Comparison of ENCODE assay signal across 8 mouse cellular contexts in the genomic region with DNA sequence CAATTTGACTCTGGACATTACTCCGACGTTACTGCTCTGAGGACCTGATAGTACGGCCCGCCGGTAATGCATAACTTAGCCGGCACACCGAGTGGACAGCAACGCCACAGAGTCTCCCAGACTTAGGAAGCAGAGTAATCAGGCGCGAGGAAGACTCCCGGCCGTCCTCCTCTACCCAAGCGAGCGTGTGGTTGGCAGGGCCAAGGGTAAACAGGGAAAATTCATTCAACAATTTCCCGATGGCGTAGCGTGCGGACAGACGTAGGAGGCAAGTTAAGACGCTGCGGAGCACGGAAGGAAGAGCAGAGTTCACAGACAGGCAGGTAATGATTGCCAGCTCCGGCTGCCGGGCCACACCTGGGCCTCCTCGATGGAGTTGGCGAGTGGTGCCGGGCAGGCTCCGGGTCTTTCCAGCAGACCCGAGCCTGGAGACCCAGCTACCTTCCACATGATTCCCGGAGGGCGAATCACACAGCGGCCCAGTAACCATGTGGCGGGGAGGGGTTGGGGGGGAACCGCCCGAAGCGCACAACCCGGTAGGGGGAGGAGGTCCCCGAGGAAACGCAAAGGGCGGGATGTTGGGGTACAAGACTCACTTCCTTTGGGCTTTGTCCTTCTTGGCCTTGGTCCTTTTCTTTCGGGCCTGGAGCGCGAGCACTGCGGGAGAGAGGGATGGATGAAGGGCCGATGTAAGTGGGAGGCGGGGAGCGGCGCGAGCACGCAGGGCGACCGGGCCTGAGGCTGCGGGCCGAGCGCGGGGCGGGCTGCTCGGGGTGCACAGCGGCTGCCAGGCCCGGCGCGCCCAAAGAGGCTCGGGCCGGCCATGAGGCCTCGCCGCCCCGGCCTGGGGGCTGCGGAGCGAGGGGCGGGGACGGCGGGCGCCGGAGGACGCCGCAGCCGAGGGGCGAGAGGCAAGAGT. TPM values are rescaled to one million over a fixed set of nuclear protein-coding genes. Genes with fewer than 3 reads are reported as not detected.
DNase-seq lines count a peak whose midpoint lies in the region; ATAC-seq lines count a peak whose summit lies in the region.

No protein-coding gene starts in this region.

- peak overlapping the region; percentile 83 for H3K27ac ChIP-seq in embryonic facial prominence, embryonic 14.5 days (replicated peaks; ENCODE audit: low read depth, low read length)
- peak overlapping the region; percentile 78 for H3K27ac ChIP-seq in heart, embryonic 11.5 days (ENCODE audit: low read depth, low read length)
- peak overlapping the region; percentile 93 for H3K27ac ChIP-seq in kidney, embryonic 15.5 days
- peak overlapping the region; percentile 83 for H3K27ac ChIP-seq in liver, embryonic 12.5 days
- peak overlapping the region; percentile 91 for H3K27ac ChIP-seq in stomach, embryonic 15.5 days

- peak; percentile 68 for DNase-seq in 3T3-L1 (ENCODE audit: low read depth, low spot score)
- peak; percentile 23 to 48 for DNase-seq in adrenal gland, adult 18-20 months (ENCODE audit: low spot score in 2 of 2)
- DNase-seq in embryonic facial prominence, embryonic 14.5 days (ENCODE audit: low spot score), result peak; percentile 75
- DNase-seq in naive thymus-derived CD4-positive, alpha-beta T cell, adult 2 months (ENCODE audit: low read depth), result peak; percentile 72

- H3K36me3 ChIP-seq in embryonic facial prominence, embryonic 14.5 days (ENCODE audit: control insufficient read depth, insufficient read depth, low read length), result peaks cover 17% of the 10 kb centered on the region
- H3K36me3 ChIP-seq in heart, embryonic 11.5 days (ENCODE audit: control insufficient read depth, insufficient read depth, low read length), result peaks cover 3% of the 10 kb centered on the region; the same call in 1 of the 2 replicates
- H3K36me3 ChIP-seq in kidney, embryonic 15.5 days, result peaks cover 24% of the 10 kb centered on the region
- peaks cover 24% of the 10 kb centered on the region for H3K36me3 ChIP-seq in liver, embryonic 12.5 days
- peaks cover 5% of the 10 kb centered on the region; the same call in 1 of the 2 replicates for H3K36me3 ChIP-seq in stomach, embryonic 15.5 days

- peak; percentile 77 for ATAC-seq in embryonic facial prominence, embryonic 14.5 days (ENCODE audit: low read depth)
- ATAC-seq in heart, embryonic 11.5 days (replicated peaks; ENCODE audit: insufficient number of reproducible peaks, low FRiP score, low TSS enrichment), result peak; percentile 74
- peak; percentile 80 for ATAC-seq in kidney, embryonic 15.5 days (replicated peaks; ENCODE audit: low FRiP score)
- ATAC-seq in liver, embryonic 12.5 days, result peak; percentile 65
- ATAC-seq in stomach, embryonic 15.5 days (ENCODE audit: insufficient read depth, low FRiP score, low read depth), result peak; percentile 72

- peak overlapping the region; percentile 99 for H3K4me3 ChIP-seq in embryonic facial prominence, embryonic 14.5 days (ENCODE audit: low read depth, low read length)
- peak overlapping the region; percentile 80 for H3K4me3 ChIP-seq in heart, embryonic 11.5 days (ENCODE audit: low read depth, low read length)
- peak overlapping the region; percentile 100 for H3K4me3 ChIP-seq in kidney, embryonic 15.5 days (replicated peaks)
- peak overlapping the region; percentile 94 for H3K4me3 ChIP-seq in liver, embryonic 12.5 days
- H3K4me3 ChIP-seq in stomach, embryonic 15.5 days (replicated peaks), result peak overlapping the region; percentile 99

- H3K9ac ChIP-seq in embryonic facial prominence, embryonic 14.5 days (ENCODE audit: low read depth, low read length), result peak overlapping the region; percentile 97
- H3K9ac ChIP-seq in heart, embryonic 11.5 days (ENCODE audit: low read depth, low read length), result peak overlapping the region; percentile 87
- H3K9ac ChIP-seq in kidney, embryonic 15.5 days, result peak overlapping the region; percentile 99
- H3K9ac ChIP-seq in liver, embryonic 12.5 days, result peak overlapping the region; percentile 94
- H3K9ac ChIP-seq in stomach, embryonic 15.5 days, result peak overlapping the region; percentile 95

- H3K4me1 ChIP-seq in embryonic facial prominence, embryonic 14.5 days (ENCODE audit: control insufficient read depth, insufficient read depth, low read length), result peaks cover 8% of the 10 kb centered on the region
- H3K4me1 ChIP-seq in heart, embryonic 11.5 days (ENCODE audit: control insufficient read depth, insufficient read depth, low read length), result peaks cover 11% of the 10 kb centered on the region
- peaks cover 31% of the 10 kb centered on the region for H3K4me1 ChIP-seq in kidney, embryonic 15.5 days
- H3K4me1 ChIP-seq in liver, embryonic 12.5 days, result peaks cover 52% of the 10 kb centered on the region
- H3K4me1 ChIP-seq in stomach, embryonic 15.5 days, result peaks cover 14% of the 10 kb centered on the region

- H3K27me3 ChIP-seq in embryonic facial prominence, embryonic 14.5 days (replicated peaks; ENCODE audit: control insufficient read depth, insufficient read depth, low read length), result no peaks in the 10 kb centered on the region
- H3K27me3 ChIP-seq in heart, embryonic 11.5 days (ENCODE audit: control insufficient read depth, insufficient read depth, low read length), result no peaks in the 10 kb centered on the region
- no peaks in the 10 kb centered on the region for H3K27me3 ChIP-seq in kidney, embryonic 15.5 days
- H3K27me3 ChIP-seq in liver, embryonic 12.5 days (replicated peaks), result 0 out of 2 replicates have a peak, but pooled peaks cover 2% of the 10 kb centered on the region
- no peaks in the 10 kb centered on the region for H3K27me3 ChIP-seq in stomach, embryonic 15.5 days (replicated peaks)

- under 1% methylated on average over 43 of the region's 78 CpGs for WGBS in embryonic facial prominence, embryonic 14.5 days
- under 1% methylated on average over 49 of the region's 78 CpGs for WGBS in heart, embryonic 11.5 days (ENCODE audit: insufficient replicate concordance)
- under 1% methylated on average over 77 of the region's 78 CpGs for WGBS in kidney, embryonic 15.5 days
- WGBS in liver, embryonic 12.5 days (ENCODE audit: insufficient replicate concordance), result under 1% methylated on average over 70 of the region's 78 CpGs
- under 1% methylated on average over 72 of the region's 78 CpGs for WGBS in stomach, embryonic 15.5 days

- H3K9me3 ChIP-seq in embryonic facial prominence, embryonic 14.5 days (ENCODE audit: control insufficient read depth, low read length), result no peaks in the 10 kb centered on the region
- H3K9me3 ChIP-seq in heart, embryonic 11.5 days (replicated peaks; ENCODE audit: control insufficient read depth, low read length), result no peaks in the 10 kb centered on the region
- no peaks in the 10 kb centered on the region for H3K9me3 ChIP-seq in kidney, embryonic 15.5 days (replicated peaks)
- H3K9me3 ChIP-seq in liver, embryonic 12.5 days (replicated peaks), result no peaks in the 10 kb centered on the region
- H3K9me3 ChIP-seq in stomach, embryonic 15.5 days, result no peaks in the 10 kb centered on the region

- peak overlapping the region; percentile 93 for H3K4me2 ChIP-seq in embryonic facial prominence, embryonic 14.5 days (ENCODE audit: low read depth, low read length)
- peak overlapping the region; percentile 89 for H3K4me2 ChIP-seq in heart, embryonic 11.5 days
- H3K4me2 ChIP-seq in kidney, embryonic 15.5 days, result peak overlapping the region; percentile 76
- peak overlapping the region; percentile 88 for H3K4me2 ChIP-seq in liver, embryonic 12.5 days
- H3K4me2 ChIP-seq in stomach, embryonic 15.5 days, result peak overlapping the region; percentile 76

RNA-seq across cellular contexts. Expression of a gene that starts 0.9 kb away (rescaled TPM):
- 10 to 100 TPM; 60.8 to 64.4 TPM for total RNA-seq in adrenal gland, adult 18-20 months (2021)
- polyA plus RNA-seq in embryonic facial prominence, embryonic 14.5 days (2014; fragmentation: Nextera tagmentation; extraction: Ambion mirVana), result 89.1 and 92.4 TPM in 2 replicates
- polyA plus RNA-seq in heart, embryonic 11.5 days (2014; fragmentation: Nextera tagmentation; extraction: Ambion mirVana), result 58.1 and 79.5 TPM in 2 replicates
- 96.3 and 100 TPM in 2 replicates for polyA plus RNA-seq in kidney, embryonic 15.5 days (2015; fragmentation: Nextera tagmentation; extraction: Ambion mirVana)
- 61.1 and 61.5 TPM in 2 replicates for polyA plus RNA-seq in liver, embryonic 12.5 days (2016; fragmentation: Nextera tagmentation; extraction: Ambion mirVana)
- 75.1 and 79.2 TPM in 2 replicates for polyA plus RNA-seq in stomach, embryonic 15.5 days (2015; fragmentation: Nextera tagmentation; extraction: Ambion mirVana)

RNA-seq across cellular contexts. Expression of a gene that starts 46.2 kb away (rescaled TPM):
- total RNA-seq in adrenal gland, adult 18-20 months (2021), result 1 to 10 TPM; 2.0 to 2.6 TPM
- 0.31 and 0.70 TPM in 2 replicates for polyA plus RNA-seq in embryonic facial prominence, embryonic 14.5 days (2014; fragmentation: Nextera tagmentation; extraction: Ambion mirVana)
- polyA plus RNA-seq in heart, embryonic 11.5 days (2014; fragmentation: Nextera tagmentation; extraction: Ambion mirVana), result 0.14 TPM in 1 of 2 replicates, not detected in the other
- polyA plus RNA-seq in kidney, embryonic 15.5 days (2015; fragmentation: Nextera tagmentation; extraction: Ambion mirVana), result 0.54 and 0.91 TPM in 2 replicates
- polyA plus RNA-seq in liver, embryonic 12.5 days (2016; fragmentation: Nextera tagmentation; extraction: Ambion mirVana), result 0.16 and 0.32 TPM in 2 replicates
- 0.85 and 1.0 TPM in 2 replicates for polyA plus RNA-seq in stomach, embryonic 15.5 days (2015; fragmentation: Nextera tagmentation; extraction: Ambion mirVana)

Comparison
In these comparisons a context has a peak if more than half of its experiments do, and no peak if none do; other contexts are left out.
1. Peak in every context shown above with its lines: DNase-seq, ATAC-seq, H3K4me3 ChIP-seq and H3K27ac ChIP-seq.